Mouse (Mus musculus) testis, adult 2 months (tissue): ENCODE measurements around the gene Slc22a16.

ENCODE experiments used
- CTCF ChIP-seq: fragments of 200-500 bp; IDR thresholded peaks from 2 replicates; pipeline ENCODE4 v1.5.1; 2012; ENCODE audit warnings: low read depth, mild to moderate bottlenecking, inconsistent platforms, low read length, moderate library complexity; ENCODE audit not compliant: control insufficient read depth, insufficient read depth, insufficient replicate concordance
- POLR2A ChIP-seq: fragments of 200-500 bp; IDR thresholded peaks from 2 replicates; pipeline ENCODE4 v1.6.1; 2012; ENCODE audit warnings: low read depth, mild to moderate bottlenecking, inconsistent platforms, low read length, moderate library complexity; ENCODE audit not compliant: control insufficient read depth

DNA sequence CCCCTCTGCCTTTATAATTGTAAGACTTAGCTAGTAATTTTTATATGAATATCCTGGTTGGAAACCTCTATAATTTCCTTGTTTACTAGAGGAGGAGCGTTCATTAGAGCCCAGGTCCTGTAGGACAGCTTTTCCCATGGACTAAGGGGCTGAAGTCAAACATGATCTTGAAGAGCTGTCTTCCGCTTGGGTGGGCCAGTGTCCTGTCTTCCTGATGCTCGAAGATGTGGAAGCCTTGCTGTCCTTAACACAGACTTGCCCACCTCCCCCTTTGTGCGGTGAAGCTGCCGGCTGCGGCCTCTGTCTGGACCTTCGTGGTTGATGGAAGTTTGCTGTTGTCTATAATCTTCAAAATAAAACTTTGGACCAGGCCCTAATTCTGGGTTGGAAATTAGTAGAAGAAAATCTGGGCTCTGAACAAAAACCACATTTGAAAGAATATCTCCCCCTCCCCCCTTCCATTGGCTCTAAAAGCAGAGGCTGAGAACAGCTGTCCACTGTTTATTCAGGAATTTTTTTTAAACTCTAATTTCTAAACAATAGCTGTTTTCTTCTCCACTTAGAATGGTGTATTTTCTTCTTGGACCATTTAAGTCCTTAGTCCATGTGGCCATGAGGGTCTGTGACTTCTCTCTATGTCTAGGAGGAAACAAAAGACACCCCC, 46.7 kb upstream of the Slc22a16 start:
- TF ChIP-seq CTCF = no peak
- no peak for TF ChIP-seq POLR2A
